Mouse (Mus musculus): ENCODE measurements at regions not wholly inside any gene's neighbourhood (a gene's known extent, or its start where the extent isn't known, plus 50 kb on each side); places are given as distances from the start of the nearest gene placed in this dataset.

GRCm38 (mm10) chr16:51675988-51676387 lies 355.0 kb upstream of the Cblb start:
- no peak for DNase-seq (ENCODE audit: low spot score in 2 of 2)

DNA sequence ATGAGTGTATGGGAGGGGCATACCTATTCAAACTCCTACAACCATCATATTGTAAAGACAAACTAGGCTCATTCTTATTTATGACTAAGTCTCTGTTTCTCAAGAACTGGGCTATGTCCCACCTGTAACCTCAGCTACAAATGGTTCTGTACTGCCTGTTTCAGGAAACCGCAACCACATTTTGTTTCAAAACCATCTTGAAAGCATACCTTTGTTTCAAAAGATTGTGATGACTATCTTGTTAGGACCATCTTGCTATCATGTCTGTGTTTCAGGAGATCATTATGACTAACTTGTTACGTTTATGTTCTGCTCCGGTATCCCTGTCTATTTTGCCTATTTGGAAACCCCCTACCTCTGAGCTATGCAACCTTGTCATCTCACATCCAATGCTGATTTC lies 340.2 kb upstream of the Cblb start:
- DNase-seq (ENCODE audit: low spot score in 2 of 2) = no peak

- no peak for DNase-seq (ENCODE audit: low spot score in 2 of 2)
These were observed 326.0 kb upstream of the Cblb start for GRCm38 (mm10) chr16:51705026-51705425.

DNA sequence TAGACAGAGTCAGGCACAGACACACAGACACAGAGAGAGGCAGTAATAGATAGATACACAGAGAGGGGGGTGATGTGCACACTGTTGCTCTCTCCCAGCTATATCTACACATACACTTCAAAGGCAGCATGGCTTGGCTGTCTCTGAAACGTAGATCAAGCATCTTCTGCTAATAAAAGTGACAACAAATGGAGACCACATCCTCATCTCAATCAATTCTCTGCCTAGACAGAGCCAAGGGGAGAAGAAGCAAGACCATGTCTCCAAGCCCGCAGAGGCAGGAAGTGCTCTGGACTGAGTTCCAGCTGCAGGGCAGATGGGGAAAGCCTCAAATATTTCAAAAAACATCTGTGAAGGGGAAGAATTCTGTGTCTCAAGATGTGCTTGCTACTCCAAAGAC lies 312.3 kb upstream of the Cblb start:
- no peak for DNase-seq (ENCODE audit: low spot score in 2 of 2)

- DNase-seq (ENCODE audit: low spot score in 2 of 2) = no peak
These were observed 311.4 kb upstream of the Cblb start for GRCm38 (mm10) chr16:51719637-51720036.

DNA sequence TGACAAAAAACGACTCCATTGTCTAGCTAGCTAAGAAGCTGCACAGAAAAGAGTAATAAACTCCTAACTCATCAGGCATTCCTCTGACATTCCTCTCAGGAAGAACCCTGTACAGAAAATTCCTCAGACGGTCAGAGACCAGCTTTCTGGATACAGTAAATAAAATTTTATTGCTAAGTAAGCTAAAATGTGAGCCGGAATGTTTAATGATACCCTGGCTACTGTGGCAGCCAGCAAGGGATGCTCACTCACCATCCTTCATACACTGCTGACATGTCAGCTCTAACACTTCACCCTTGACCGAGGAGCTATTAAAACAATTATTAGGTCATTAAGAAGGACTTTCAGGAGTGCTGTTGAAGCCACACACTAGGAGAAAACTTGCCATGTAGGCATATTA lies 308.3 kb upstream of the Cblb start:
- no peak for DNase-seq (ENCODE audit: low spot score in 2 of 2)

- DNase-seq (ENCODE audit: low spot score in 2 of 2) = no peak
These were observed 289.1 kb upstream of the Cblb start for GRCm38 (mm10) chr16:51741875-51742274.

- no peak for DNase-seq (ENCODE audit: low spot score in 2 of 2)
These were observed 279.1 kb upstream of the Cblb start for GRCm38 (mm10) chr16:51751878-51752277.

- peak; percentile 3 to 7 for DNase-seq (ENCODE audit: low spot score in 2 of 2)
These were observed 272.4 kb upstream of the Cblb start for GRCm38 (mm10) chr16:51758361-51759227.

DNA sequence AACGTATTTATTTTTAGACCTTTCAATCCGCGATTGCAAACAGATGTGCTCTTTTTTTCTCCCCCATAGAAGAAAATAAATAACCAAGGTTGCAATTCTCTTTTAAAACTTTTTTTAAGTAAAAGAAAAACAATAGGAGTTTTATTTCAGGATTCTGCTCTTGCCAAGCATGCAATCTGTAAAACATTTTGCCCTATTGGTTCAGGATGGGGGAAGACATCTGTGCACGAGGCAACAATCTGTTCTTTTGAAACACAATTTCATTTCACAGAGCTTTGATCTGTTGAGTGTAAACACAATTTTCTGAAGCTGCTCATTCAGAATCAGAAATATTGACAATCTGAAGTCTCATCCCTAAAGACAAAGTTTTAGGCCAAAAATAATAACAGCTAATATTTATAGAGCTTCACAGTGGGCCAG lies 271.8 kb upstream of the Cblb start:
- DNase-seq (ENCODE audit: low spot score in 2 of 2) = peak in 1 of 2 experiments; percentile 7

- no peak for DNase-seq (ENCODE audit: low spot score in 2 of 2)
These were observed 263.5 kb upstream of the Cblb start for GRCm38 (mm10) chr16:51767556-51767955.

DNA sequence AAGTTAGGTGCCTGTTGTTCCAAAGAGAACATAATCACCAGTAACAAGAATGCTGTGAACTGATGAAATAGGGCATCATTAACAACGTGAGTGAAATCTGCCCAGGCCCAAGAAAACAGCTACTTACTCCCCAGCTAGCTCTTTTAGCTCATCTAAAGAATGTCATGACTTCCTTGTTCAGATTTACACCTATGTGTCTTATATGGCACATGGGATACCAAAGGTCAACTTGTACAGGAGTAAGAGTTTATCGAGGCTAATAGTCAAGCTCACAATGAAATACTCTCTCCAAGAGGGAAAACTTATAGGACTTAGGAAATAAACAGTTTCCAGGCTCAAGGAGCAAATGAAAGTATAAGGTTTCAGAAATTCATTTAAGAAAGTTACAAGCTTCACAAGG lies 252.1 kb upstream of the Cblb start:
- DNase-seq (ENCODE audit: low spot score in 2 of 2) = no peak

- DNase-seq (ENCODE audit: low spot score in 2 of 2) = no peak
These were observed 236.0 kb upstream of the Cblb start for GRCm38 (mm10) chr16:51795003-51795402.

- DNase-seq (ENCODE audit: low spot score in 2 of 2) = no peak
These were observed 223.7 kb upstream of the Cblb start for GRCm38 (mm10) chr16:51807323-51807722.

DNA sequence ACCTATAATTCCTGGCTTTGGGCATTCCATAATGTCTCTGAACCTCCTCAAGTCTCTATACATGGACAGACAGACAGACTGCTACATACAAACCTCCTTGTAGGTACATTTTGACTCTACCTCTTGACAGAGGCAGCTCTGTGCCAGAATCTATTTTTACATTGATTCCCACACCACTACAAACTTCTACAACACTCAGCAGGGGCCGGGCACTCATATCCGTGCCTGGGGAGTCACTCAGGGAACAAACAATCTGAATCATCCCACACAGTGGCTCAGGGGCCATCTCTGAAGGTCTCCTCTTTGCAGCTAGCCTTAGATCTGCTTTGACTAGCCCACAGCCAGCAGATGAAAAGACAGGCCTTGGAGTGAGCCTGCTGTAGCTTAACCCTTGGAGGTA lies 221.9 kb upstream of the Cblb start:
- no peak for DNase-seq (ENCODE audit: low spot score in 2 of 2)

DNA sequence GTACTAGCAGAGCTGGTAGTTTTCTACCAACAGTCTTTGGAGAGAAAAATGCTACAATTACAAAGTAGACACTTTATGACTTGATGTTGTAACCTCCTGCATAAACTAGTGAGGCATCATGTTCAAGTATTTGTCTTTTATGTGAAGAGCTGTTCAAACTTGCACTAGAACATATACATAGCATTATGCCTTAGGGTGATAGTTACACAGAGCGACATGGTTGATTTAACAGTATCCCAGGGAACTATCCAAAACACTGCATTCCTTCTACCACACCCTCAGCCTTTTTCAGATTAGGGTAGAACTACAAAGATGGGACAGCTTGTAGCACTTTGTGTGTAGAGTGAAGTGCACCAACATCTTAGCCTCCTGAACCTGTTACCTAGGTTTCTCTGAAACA lies 220.0 kb upstream of the Cblb start:
- no peak for DNase-seq (ENCODE audit: low spot score in 2 of 2)

DNA sequence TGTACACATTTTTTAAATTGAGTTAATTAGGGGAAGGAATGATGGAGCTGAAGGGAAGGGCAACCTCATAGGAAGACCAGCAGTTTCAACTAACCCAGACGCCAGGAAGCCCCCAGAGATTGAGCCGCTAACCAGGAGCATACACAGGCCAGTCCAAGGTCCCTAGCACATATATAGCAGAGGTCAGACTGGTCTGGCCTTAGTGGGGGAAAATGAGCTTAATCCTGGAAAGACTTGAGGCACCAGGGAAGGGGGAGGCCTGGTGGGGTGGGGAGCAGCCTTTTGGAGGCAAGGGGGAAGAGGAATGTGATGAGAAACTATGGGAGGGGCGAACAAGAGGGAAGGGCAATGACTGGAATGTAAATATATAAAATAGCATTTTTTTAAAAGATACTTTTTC lies 188.3 kb upstream of the Cblb start:
- no peak for DNase-seq (ENCODE audit: low spot score in 2 of 2)

GRCm38 (mm10) chr16:51845539-51845938 lies 185.5 kb upstream of the Cblb start:
- no peak for DNase-seq (ENCODE audit: low spot score in 2 of 2)

DNA sequence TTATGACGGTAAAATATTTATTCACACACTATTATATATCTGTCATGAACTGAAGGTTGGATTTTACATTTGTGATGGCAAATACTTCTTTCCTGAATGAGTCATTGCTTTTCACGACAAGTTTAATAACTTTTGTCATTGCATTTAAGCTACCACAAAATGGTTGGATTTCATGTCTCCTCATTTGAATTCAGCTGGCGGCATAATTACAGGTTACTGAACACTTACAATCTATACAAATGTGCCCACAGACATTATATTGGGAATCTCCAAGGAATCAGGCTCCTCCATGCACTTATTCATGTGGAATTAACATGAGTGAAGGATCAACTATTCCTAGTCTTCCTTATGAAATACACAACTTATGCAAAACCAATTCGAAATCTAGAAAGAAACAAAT lies 150.3 kb upstream of the Cblb start:
- DNase-seq (ENCODE audit: low spot score in 2 of 2) = no peak

DNA sequence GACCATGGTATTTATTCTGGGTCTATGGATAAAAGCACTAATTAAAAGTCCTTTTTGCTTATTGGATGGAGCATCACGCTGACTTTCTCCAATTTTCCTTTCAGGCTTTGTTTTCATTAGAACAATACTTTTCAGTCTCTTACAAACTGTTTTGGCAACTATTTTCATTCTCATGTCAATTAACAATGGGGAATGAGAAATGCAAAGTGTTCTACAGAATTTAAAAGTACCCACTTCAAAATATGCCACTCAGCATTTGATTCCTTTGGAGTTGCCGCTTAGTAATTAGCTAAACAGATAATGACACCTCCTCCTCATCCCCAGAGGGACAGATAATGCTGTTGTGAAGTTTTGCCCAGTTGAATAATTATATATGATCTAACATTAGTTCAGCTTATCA lies 149.9 kb upstream of the Cblb start:
- DNase-seq (ENCODE audit: low spot score in 2 of 2) = no peak

- DNase-seq (ENCODE audit: low spot score in 2 of 2) = no peak
These were observed 147.2 kb upstream of the Cblb start for GRCm38 (mm10) chr16:51883813-51884212.

DNA sequence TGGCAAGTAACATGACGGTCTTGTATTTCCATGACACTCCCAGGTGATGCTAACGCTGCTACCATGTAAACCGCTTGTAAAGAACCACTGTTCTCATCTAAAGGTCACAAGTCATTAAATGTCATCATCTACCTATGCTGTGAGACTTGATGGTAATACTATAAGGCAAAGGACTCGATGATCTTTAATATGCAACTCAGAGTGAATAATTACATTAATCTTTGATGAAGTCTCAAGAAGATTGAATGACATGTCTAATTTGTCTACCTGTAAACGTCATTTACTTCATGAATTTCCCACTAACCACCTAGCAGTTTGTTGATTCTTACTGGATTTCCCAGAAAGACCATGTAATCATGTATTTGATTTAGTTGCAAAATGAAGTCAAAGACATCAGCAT lies 143.5 kb upstream of the Cblb start:
- DNase-seq (ENCODE audit: low spot score in 2 of 2) = no peak

DNA sequence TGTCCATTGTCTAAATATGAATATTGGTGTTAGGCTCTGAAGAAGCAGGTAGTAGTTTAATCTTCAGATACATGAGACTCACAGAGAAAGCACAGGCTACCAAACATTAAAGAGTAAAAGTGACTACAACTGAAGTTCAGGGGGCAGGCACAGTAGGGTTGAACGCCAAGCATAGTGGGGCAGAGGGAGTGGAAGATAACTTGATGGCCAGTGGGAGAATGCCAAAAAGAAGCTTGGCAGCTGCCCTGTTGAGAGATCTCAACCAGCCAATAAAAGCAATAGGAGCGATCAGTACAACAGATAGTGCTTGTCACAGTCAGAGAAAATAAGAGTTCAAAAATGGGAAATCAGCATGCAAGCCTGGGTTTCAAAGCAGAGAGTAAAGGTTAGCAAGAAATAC lies 125.4 kb upstream of the Cblb start:
- no peak for DNase-seq (ENCODE audit: low spot score in 2 of 2)

DNA sequence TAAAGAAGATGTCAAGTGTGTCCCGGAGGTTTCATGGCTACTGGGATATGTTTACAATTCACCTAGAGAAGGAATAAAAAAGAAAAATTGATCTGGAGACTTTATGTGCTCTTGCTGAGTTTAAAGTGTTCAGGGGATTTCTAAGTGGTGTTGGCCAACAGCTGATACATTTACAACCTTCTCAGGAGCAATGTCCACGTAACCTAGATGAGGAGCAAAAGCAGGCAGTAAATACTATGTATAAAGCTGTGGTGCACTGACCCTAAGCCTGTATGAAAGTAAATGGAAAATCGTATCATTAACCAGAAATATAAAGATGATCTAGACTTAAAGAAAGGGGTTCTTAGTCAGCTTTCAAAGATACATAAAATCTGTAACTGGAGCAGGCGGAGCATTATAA lies 124.3 kb upstream of the Cblb start:
- no peak for DNase-seq (ENCODE audit: low spot score in 2 of 2)

Measured in left cerebral cortex, adult 9 months (tissue).